Mouse (Mus musculus) spleen, postnatal 36 days (tissue): ENCODE results near the gene Zfp541.
A peak's percentile ranks its signal among the peaks of the same experiment; 100 is the strongest.

Experiments used
- DNase-seq, 2 experiments: peaks; one replicate each; pipeline ENCODE4 v3.0.0; 2022; ENCODE audit warnings: low spot score in 2 of 2, mixed read lengths in 1 of 2

Gene Zfp541

GRCm38 (mm10) chr7:16061219-16062098 is at the start of gene Zfp541:
TSS of gene Zfp541 (plus strand) at chr7:16061814.
- no peak for DNase-seq

DNA sequence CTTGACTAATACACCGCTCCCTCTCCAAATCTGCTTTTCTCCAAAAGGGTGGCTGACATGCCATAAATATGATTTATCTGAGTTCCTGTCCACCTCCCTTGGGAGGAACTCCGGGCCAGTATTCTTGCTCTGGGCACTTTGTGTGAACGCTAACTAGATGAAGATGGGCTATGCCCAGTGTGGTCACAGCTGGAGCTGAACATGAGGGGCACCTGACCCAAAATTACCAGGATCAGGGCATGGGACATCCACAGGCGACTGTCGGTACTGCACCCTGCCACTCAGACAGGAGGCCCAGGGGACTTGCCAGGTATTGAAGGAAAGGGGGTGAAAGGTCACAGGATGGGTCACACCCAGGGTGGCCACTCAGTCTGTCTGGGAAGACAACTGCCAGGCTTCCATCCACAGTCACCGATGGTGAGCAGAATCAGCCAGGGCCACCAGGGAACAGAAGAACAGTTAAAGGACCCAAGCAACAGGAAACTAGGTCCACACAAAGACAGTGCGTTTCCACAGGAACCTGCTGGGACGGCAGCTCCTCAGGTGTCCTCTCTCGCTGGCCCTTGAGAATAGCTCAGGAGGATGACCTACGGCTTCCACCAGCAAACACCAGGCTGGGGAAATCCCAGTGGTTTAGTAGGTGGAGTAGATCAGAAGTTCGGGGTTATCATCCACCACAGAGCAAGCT is 48.9 kb upstream of the Zfp541 start:
- no peak for DNase-seq

- DNase-seq: no peak
Observed at GRCm38 (mm10) chr7:16013722-16014275, 47.8 kb upstream of the Zfp541 start.

GRCm38 (mm10) chr7:16014521-16015175 is 47.0 kb upstream of the Zfp541 start:
- DNase-seq: peak; percentile 36 to 39

GRCm38 (mm10) chr7:16015384-16015783 is 46.2 kb upstream of the Zfp541 start:
- no peak for DNase-seq

DNA sequence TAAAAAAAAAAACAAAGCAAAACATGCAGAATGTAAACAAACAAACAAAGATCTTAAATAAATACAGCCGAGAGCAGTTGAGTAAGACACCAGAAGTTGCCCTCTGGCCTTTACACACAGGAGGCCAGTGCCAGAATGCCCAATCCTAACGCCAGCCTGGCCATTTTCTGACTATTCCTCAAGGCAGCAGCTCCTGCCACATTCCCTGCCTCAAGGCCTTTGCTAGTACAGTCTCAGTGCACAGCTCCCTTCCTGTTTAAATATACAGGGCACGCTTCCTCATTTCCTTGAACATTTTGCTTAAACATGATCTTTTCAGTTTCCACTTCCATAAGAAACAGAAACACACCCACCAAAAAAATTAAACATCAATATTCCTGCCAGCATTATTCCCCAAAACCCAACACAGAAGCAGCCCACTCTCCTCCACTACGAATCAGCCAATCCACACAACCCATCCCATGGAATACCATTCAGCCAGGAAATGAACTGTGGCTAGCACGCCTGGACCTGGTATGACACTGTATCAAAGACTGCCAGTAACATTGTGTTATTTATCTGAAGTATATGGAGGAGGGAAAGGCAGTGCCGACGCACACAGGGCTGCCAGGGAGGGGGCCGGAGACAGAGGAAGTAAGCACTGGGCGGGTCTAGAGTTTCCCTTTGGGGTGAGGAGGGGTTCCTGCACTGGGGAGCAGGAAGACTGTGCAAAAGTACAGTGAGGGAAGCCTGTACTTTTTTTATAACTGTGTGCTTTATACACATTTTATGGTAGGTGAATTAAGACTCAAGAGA is 43.4 kb upstream of the Zfp541 start:
- peak; percentile 81 to 84 for DNase-seq

DNA sequence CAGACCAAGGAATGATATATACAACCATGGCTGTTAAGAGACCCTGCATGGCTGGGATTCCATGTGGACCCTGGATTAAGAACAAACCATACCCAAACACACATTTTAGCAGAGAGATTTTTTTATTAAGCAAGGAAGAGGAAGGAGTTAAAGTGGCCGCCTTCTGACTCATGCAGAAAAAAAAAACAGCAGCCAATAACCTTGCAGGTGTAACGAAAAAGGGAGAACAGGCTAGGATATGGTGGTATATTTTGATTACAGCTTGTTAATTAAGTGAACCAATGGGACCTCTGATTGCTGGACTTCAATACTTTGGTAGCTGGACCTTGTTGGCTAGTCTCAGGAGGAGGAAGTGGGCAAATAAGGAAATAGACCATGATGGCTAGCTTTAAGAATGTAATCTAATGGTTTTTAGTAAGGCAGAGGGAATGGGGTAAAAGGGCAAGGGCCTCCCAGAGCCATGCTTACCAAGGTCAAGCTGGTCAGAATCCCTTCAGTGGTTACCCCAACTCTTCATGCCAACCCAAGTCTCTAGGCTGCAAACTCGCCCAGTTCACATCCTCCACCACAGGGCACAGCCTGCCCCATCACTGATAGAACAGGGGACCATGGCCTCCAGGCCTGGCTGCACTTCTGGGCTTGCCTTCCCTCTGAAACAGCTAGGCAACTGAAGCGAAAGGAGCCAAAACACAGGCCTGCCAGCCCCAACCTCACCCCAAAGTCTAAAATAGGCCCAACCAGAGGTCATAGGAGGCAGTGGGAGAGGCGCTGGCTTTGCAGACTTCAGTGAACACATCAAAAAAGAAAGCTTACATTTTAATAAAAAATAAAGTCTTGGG is 42.1 kb upstream of the Zfp541 start:
- DNase-seq: no peak

GRCm38 (mm10) chr7:16024603-16025222 is 36.9 kb upstream of the Zfp541 start:
- DNase-seq: no peak

GRCm38 (mm10) chr7:16028102-16028927 is 33.3 kb upstream of the Zfp541 start:
- DNase-seq: no peak

GRCm38 (mm10) chr7:16031072-16031471 is 30.5 kb upstream of the Zfp541 start:
- DNase-seq: no peak

DNA sequence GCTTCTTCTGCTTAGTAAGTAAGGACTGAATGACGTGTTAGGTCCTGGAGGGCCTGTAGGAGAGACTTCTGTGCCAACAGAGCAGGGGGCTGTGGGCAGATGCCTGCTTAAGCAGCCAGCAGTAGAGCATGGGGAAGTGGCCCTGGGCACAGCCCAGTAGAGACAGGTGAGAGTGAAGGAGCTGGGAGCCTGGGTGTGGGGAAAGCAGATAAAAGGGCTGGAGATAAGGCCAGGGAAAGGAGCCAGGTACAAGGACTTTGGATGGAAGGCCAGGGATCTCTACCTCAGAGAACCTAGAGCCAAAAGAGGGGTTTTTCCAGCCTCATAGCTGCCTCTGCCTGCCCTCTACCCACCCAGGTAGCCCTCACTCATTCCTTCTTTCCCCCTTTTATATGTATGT is 28.6 kb upstream of the Zfp541 start:
- DNase-seq: no peak

- DNase-seq: no peak
Observed at GRCm38 (mm10) chr7:16033580-16034461, 27.8 kb upstream of the Zfp541 start.

DNA sequence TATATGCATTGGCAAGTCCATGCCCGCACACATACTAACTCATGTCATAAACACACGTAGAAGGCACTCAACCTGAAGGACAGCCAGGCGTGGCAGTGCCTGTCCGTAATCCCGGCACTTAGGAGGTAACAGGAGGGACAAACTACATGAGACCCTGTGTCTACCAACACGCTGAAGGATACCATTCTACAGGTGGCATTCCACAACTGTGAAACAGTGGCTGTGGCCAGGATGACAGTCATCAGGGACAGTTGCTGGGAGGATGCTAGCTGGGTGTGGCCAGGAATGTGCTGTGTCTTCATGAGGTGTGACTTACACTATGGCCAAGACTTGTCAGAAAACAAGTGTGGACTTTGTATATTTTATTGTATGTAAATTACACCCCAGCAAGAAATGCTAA is 24.6 kb upstream of the Zfp541 start:
- DNase-seq: no peak

- DNase-seq: no peak
Observed at GRCm38 (mm10) chr7:16039363-16039762, 22.3 kb upstream of the Zfp541 start.

- no peak for DNase-seq
Observed at GRCm38 (mm10) chr7:16041208-16041607, 20.4 kb upstream of the Zfp541 start.

GRCm38 (mm10) chr7:16042850-16043775 is 18.5 kb upstream of the Zfp541 start:
- DNase-seq: no peak

DNA sequence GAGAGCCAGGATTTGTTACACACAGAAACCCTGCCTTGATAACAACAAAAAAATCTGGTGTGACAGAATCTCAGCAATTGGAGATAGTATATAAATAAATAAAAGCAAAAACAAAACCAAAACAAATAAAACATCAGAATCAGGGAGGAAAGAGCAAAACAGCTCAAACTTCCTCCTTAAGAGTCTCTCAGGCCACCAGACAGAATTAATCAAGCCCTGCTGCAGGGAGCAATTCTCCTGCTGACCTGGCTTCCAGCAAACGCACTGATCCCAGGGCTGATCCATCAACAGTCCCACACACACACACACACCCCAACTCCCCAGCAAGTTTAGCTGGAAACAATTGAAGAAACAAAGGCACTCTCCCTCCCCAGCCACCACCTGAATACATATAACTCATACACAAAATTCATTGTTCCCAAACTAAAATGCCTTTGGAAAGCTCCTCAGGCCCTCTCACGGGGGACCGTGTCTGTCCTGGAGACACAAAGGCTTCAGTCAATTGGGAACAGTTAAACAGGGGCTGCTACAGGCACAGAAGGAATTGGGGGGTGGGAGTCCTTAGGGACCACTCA is 17.7 kb upstream of the Zfp541 start:
- DNase-seq: no peak
